21 mouse cellular contexts compared by ENCODE assay signal in the genomic region with DNA sequence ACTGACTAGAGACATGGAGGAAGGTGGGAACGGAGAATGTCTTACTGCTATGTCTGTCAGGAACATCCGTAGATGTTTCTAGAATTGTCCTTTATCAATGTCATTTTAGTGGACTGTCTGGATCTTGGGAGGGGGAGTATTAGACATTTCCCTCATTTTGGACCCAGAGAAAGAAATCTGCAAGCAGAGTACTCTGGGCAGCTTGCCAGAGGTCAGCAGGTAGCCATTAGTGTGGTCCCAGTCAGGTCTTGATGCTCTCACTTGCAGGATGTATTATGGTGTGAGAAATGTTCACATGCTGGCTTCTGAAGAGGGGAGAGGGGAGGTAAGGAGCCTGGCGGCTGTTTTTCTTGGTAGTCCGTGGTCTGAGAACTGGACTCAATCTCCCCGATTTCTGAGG. TPM values are rescaled to one million over a fixed set of nuclear protein-coding genes. Genes with fewer than 3 reads are reported as not detected.
DNase-seq lines count a peak whose midpoint lies in the region; ATAC-seq and TF ChIP-seq lines count a peak whose summit lies in the region.
"Had no signal": no experiment of that assay in that cellular context is flagged by ENCODE, and none has a peak within 500 bp of the region (broad histone marks: within the 10 kb centered on the region; RNA-seq: fewer than 3 reads in every experiment).

No protein-coding gene starts in this region.

- no peak overlapping the region for H3K4me3 ChIP-seq in limb, embryonic 11.5 days (ENCODE audit: low read depth, low read length)
- no peak overlapping the region for H3K4me3 ChIP-seq in limb, embryonic 10.5 days
- no peak overlapping the region for H3K4me3 ChIP-seq in ES-E14 (ENCODE audit: insufficient read depth in 1 of 2, low read depth in 1 of 2, low read length in 2 of 2, poor library complexity in 1 of 2, severe bottlenecking in 1 of 2)
- H3K4me3 ChIP-seq: midbrain, embryonic 12.5 days had no signal

- peaks cover 18% of the 10 kb centered on the region for H3K27me3 ChIP-seq in limb, embryonic 11.5 days (ENCODE audit: control insufficient read depth, insufficient read depth, low read length)
- peaks cover 57% of the 10 kb centered on the region for H3K27me3 ChIP-seq in limb, embryonic 10.5 days (ENCODE audit: low read depth, poor library complexity, severe bottlenecking)
- H3K27me3 ChIP-seq: intestine, embryonic 15.5 days had no signal

- no peaks in the 10 kb centered on the region for H3K9me3 ChIP-seq in limb, embryonic 11.5 days (ENCODE audit: control insufficient read depth, low read length)
- H3K9me3 ChIP-seq in limb, embryonic 10.5 days (replicated peaks), result no peaks in the 10 kb centered on the region
- no peaks in the 10 kb centered on the region for H3K9me3 ChIP-seq in ES-E14 (ENCODE audit: control insufficient read depth, insufficient read depth, low read depth, low read length)
- H3K9me3 ChIP-seq: embryonic facial prominence, embryonic 10.5 days; forebrain, embryonic 12.5 days; heart, embryonic 13.5 days; intestine, embryonic 15.5 days; kidney, embryonic 15.5 days; midbrain, embryonic 12.5 days had no signal

- H3K4me2 ChIP-seq in limb, embryonic 11.5 days (ENCODE audit: low read depth, severe bottlenecking), result no peak overlapping the region

- WGBS in limb, embryonic 11.5 days, result 65% methylated on average over 5 of the region's 5 CpGs
- 64% methylated on average over 5 of the region's 5 CpGs for WGBS in limb, embryonic 10.5 days

- H3K27ac ChIP-seq in limb, embryonic 11.5 days (replicated peaks; ENCODE audit: low read depth, low read length), result no peak overlapping the region
- no peak overlapping the region for H3K27ac ChIP-seq in limb, embryonic 10.5 days
- no peak overlapping the region for H3K27ac ChIP-seq in ES-E14 (ENCODE audit: insufficient read depth, low read depth, low read length, poor library complexity, severe bottlenecking)
- H3K27ac ChIP-seq: embryonic facial prominence, embryonic 10.5 days; forebrain, embryonic 12.5 days; heart, embryonic 13.5 days; hindbrain, embryonic 14.5 days; intestine, embryonic 15.5 days; kidney, embryonic 15.5 days; midbrain, embryonic 12.5 days had no signal

- no peaks in the 10 kb centered on the region for H3K36me3 ChIP-seq in limb, embryonic 11.5 days (ENCODE audit: control insufficient read depth, insufficient read depth, low read length)
- H3K36me3 ChIP-seq in limb, embryonic 10.5 days, result no peaks in the 10 kb centered on the region
- no peaks in the 10 kb centered on the region; the same call in 1 of the 2 replicates for H3K36me3 ChIP-seq in ES-E14 (ENCODE audit: control insufficient read depth, insufficient read depth, low read length, poor library complexity, severe bottlenecking)
- H3K36me3 ChIP-seq: embryonic facial prominence, embryonic 10.5 days; forebrain, embryonic 12.5 days; heart, embryonic 13.5 days; intestine, embryonic 15.5 days; kidney, embryonic 15.5 days; midbrain, embryonic 12.5 days had no signal

- H3K9ac ChIP-seq in limb, embryonic 11.5 days (ENCODE audit: low read length), result peak overlapping the region; percentile 12; the same call in 1 of the 2 replicates
- 0 out of 2 replicates have a peak overlapping the region, but pooled peaks have one; percentile 12 for H3K9ac ChIP-seq in ES-E14 (ENCODE audit: insufficient read depth, low read depth, low read length, poor library complexity, severe bottlenecking)
- H3K9ac ChIP-seq: forebrain, embryonic 12.5 days; heart, embryonic 13.5 days; hindbrain, embryonic 14.5 days; kidney, embryonic 15.5 days; midbrain, embryonic 12.5 days had no signal

- H3K4me1 ChIP-seq in limb, embryonic 11.5 days (ENCODE audit: control insufficient read depth, insufficient read depth, low read length), result peaks cover 19% of the 10 kb centered on the region
- H3K4me1 ChIP-seq in limb, embryonic 10.5 days, result peaks cover 27% of the 10 kb centered on the region
- peaks cover 4 to 13% of the 10 kb centered on the region in 2 experiments; a peak in 2 of 4 replicates for H3K4me1 ChIP-seq in ES-E14 (ENCODE audit: control insufficient read depth in 2 of 2, insufficient read depth in 2 of 2, low read length in 2 of 2, poor library complexity in 1 of 2)

- no peak for DNase-seq in limb, embryonic 11.5 days (ENCODE audit: low spot score)
- no peak for DNase-seq in limb, embryonic 10.5 days (ENCODE audit: low spot score)
- peak; percentile 19 to 22 for DNase-seq in right cerebral cortex, postnatal 10 days (ENCODE audit: low spot score in 2 of 2)
- DNase-seq in right cerebral cortex, postnatal 36 days (ENCODE audit: low spot score in 2 of 2), result no peak
- DNase-seq in ES-E14 (ENCODE audit: low read depth, low spot score), result no peak
- DNase-seq in induced T-regulatory cell, adult 2 months (ENCODE audit: low read depth), result peak; percentile 26
- no peak for DNase-seq in gastrocnemius, postnatal 4 days (ENCODE audit: low spot score in 2 of 2)
- DNase-seq: adrenal gland, postnatal 36 days; cerebellum, adult 2 months; heart, adult 18-20 months; kidney, postnatal 4 days; liver; lung, postnatal 36 days; retina, postnatal 1 day had no signal

- in situ Hi-C loops in ES-E14 (cut with MboI; ENCODE audit: low sequenced_read_pairs in 2 of 2, unreplicated experiment in 2 of 2), result loop anchor here (5.0 to 10.0 kb wide), 2 partner anchors 45 to 48 kb away; no protein-coding TSS in a partner anchor

- no peak for ATAC-seq in limb, embryonic 11.5 days (ENCODE audit: insufficient number of reproducible peaks, low FRiP score, low TSS enrichment, low read depth)
- ATAC-seq: intestine, embryonic 15.5 days had no signal

TF ChIP-seq in ES-E14, 5 proteins besides CTCF, POLR2A, EP300 and RAD21:
- no peak for TF ChIP-seq ZC3H11A (IDR thresholded peaks at IDR 0.05; ENCODE audit: borderline replicate concordance, low read depth, low read length)

RNA-seq across cellular contexts. Expression of a gene that starts 1.7 kb away (rescaled TPM):
- 40.7 and 41.5 TPM in 2 replicates for polyA plus RNA-seq in limb, embryonic 11.5 days (2014; fragmentation: Nextera tagmentation; extraction: Ambion mirVana)
- 22.2 and 28.8 TPM in 2 replicates for polyA plus RNA-seq in limb, embryonic 10.5 days (2016; fragmentation: Nextera tagmentation; extraction: Ambion mirVana)
- 17.8 and 32.3 TPM in 2 replicates for total RNA-seq in ES-E14 (2012; rRNA removed)
- 100 to 1,000 TPM; 138 to 142 TPM for total RNA-seq in gastrocnemius, postnatal 4 days (2021)

RNA-seq across cellular contexts. Expression of a gene that starts 21.4 kb away (rescaled TPM):
- polyA plus RNA-seq in limb, embryonic 11.5 days (2014; fragmentation: Nextera tagmentation; extraction: Ambion mirVana), result 0.16 TPM in 1 of 2 replicates, not detected in the other
- 0.11 and 0.26 TPM in 2 replicates for polyA plus RNA-seq in limb, embryonic 10.5 days (2016; fragmentation: Nextera tagmentation; extraction: Ambion mirVana)
- 0.31 and 0.85 TPM in 2 replicates for total RNA-seq in ES-E14 (2012; rRNA removed)
- total RNA-seq in gastrocnemius, postnatal 4 days (2021), result 1 to 10 TPM; 1.8 to 2.3 TPM
- polyA plus RNA-seq: hindbrain, embryonic 14.5 days had no signal

Comparison
In these comparisons a context has a peak if more than half of its experiments do, and no peak if none do; other contexts are left out.
1. DNase-seq: peak in right cerebral cortex, postnatal 10 days (2 of 2) and induced T-regulatory cell, adult 2 months (single experiment); none in limb, embryonic 11.5 days (single experiment), limb, embryonic 10.5 days (single experiment), right cerebral cortex, postnatal 36 days (0 of 2), ES-E14 (single experiment) and gastrocnemius, postnatal 4 days (0 of 2).